ENCODE assay signal across 25 mouse cellular contexts in genomic region chr11:5968223-5968622, GRCm38 (mm10). TPM values are rescaled to one million over a fixed set of nuclear protein-coding genes. Genes with fewer than 3 reads are reported as not detected.
DNase-seq lines count a peak whose midpoint lies in the region; ATAC-seq and TF ChIP-seq lines count a peak whose summit lies in the region.
"Had no signal": no experiment of that assay in that cellular context is flagged by ENCODE, and none has a peak within 500 bp of the region (broad histone marks: within the 10 kb centered on the region; RNA-seq: fewer than 3 reads in every experiment).

No protein-coding gene starts in this region.

- peak; percentile 11 for DNase-seq in cerebellum, adult 9-11 months
- DNase-seq in hindbrain, postnatal 0 days (ENCODE audit: low spot score): no peak
- no peak for DNase-seq in layer of hippocampus, adult 2 months (ENCODE audit: low spot score in 2 of 2)
- DNase-seq in layer of hippocampus, adult 18-20 months (ENCODE audit: low spot score in 2 of 2): no peak
- no peak for DNase-seq in embryonic facial prominence, embryonic 14.5 days (ENCODE audit: low spot score)
- DNase-seq: gastrocnemius, postnatal 25 days; heart, adult 2 months; heart, postnatal 14 days; kidney, adult 11 months; liver, postnatal 0 days; thymus, postnatal 14 days had no signal

- no peak for ATAC-seq in cerebellum, adult (ENCODE audit: insufficient number of reproducible peaks, low FRiP score, low TSS enrichment)
- 0 out of 2 replicates have a peak, but pooled peaks have one; percentile 4 for ATAC-seq in hindbrain, postnatal 0 days
- ATAC-seq in hindbrain, embryonic 13.5 days (ENCODE audit: low FRiP score): no peak
- peak; percentile 48; the same call in 1 of the 2 replicates for ATAC-seq in embryonic facial prominence, embryonic 14.5 days (ENCODE audit: low read depth)
- no peak for ATAC-seq in neural tube, embryonic 15.5 days (ENCODE audit: low FRiP score)
- ATAC-seq: forebrain, embryonic 15.5 days; liver, postnatal 0 days; lung, postnatal 0 days; midbrain, embryonic 16.5 days had no signal

- no peak overlapping the region for H3K4me3 ChIP-seq in hindbrain, postnatal 0 days (ENCODE audit: low read length)
- no peak overlapping the region for H3K4me3 ChIP-seq in hindbrain, embryonic 13.5 days
- H3K4me3 ChIP-seq in layer of hippocampus, adult 2 months: no peak overlapping the region
- H3K4me3 ChIP-seq in embryonic facial prominence, embryonic 14.5 days (ENCODE audit: low read depth, low read length): no peak overlapping the region
- no peak overlapping the region for H3K4me3 ChIP-seq in neural tube, embryonic 15.5 days (replicated peaks)
- H3K4me3 ChIP-seq: embryonic facial prominence, embryonic 15.5 days; forebrain, embryonic 15.5 days; heart, adult 2 months; heart, embryonic 13.5 days; hindbrain, embryonic 15.5 days; limb, embryonic 12.5 days; midbrain, embryonic 10.5 days; myocyte; neural tube, embryonic 13.5 days had no signal

- no peaks in the 10 kb centered on the region for H3K27me3 ChIP-seq in hindbrain, postnatal 0 days (ENCODE audit: insufficient read depth, low read length)
- no peaks in the 10 kb centered on the region for H3K27me3 ChIP-seq in hindbrain, embryonic 13.5 days
- H3K27me3 ChIP-seq in embryonic facial prominence, embryonic 14.5 days (replicated peaks; ENCODE audit: control insufficient read depth, insufficient read depth, low read length): no peaks in the 10 kb centered on the region
- no peaks in the 10 kb centered on the region for H3K27me3 ChIP-seq in neural tube, embryonic 15.5 days (replicated peaks)
- H3K27me3 ChIP-seq: embryonic facial prominence, embryonic 15.5 days; forebrain, embryonic 15.5 days; heart, embryonic 13.5 days; hindbrain, embryonic 15.5 days; limb, embryonic 12.5 days; neural tube, embryonic 13.5 days had no signal

- H3K4me1 ChIP-seq in hindbrain, postnatal 0 days (ENCODE audit: insufficient read depth, low read length): no peaks in the 10 kb centered on the region
- H3K4me1 ChIP-seq in hindbrain, embryonic 13.5 days (replicated peaks): no peaks in the 10 kb centered on the region
- H3K4me1 ChIP-seq in embryonic facial prominence, embryonic 14.5 days (ENCODE audit: control insufficient read depth, insufficient read depth, low read length): peaks cover 11% of the 10 kb centered on the region; the same call in 1 of the 2 replicates
- H3K4me1 ChIP-seq in neural tube, embryonic 15.5 days: no peaks in the 10 kb centered on the region
- H3K4me1 ChIP-seq: forebrain, embryonic 15.5 days; hindbrain, embryonic 15.5 days had no signal

- 87% methylated on average over 6 of the region's 6 CpGs for WGBS in hindbrain, postnatal 0 days
- WGBS in hindbrain, embryonic 13.5 days: 83% methylated on average over 6 of the region's 6 CpGs
- 33% methylated on average over 6 of the region's 6 CpGs for WGBS in embryonic facial prominence, embryonic 14.5 days
- WGBS in neural tube, embryonic 15.5 days: 88% methylated on average over 6 of the region's 6 CpGs

- H3K9ac ChIP-seq in hindbrain, postnatal 0 days (replicated peaks; ENCODE audit: low read length): no peak overlapping the region
- no peak overlapping the region for H3K9ac ChIP-seq in hindbrain, embryonic 13.5 days
- H3K9ac ChIP-seq in embryonic facial prominence, embryonic 14.5 days (ENCODE audit: low read depth, low read length): no peak overlapping the region
- no peak overlapping the region for H3K9ac ChIP-seq in neural tube, embryonic 15.5 days (replicated peaks)
- H3K9ac ChIP-seq: embryonic facial prominence, embryonic 15.5 days; forebrain, embryonic 15.5 days; heart, embryonic 13.5 days; hindbrain, embryonic 15.5 days; limb, embryonic 12.5 days; liver, postnatal 0 days; neural tube, embryonic 13.5 days had no signal

- H3K36me3 ChIP-seq in hindbrain, postnatal 0 days (ENCODE audit: insufficient read depth, low read length): peaks cover 49% of the 10 kb centered on the region; the same call in 1 of the 2 replicates
- H3K36me3 ChIP-seq in hindbrain, embryonic 13.5 days: peaks cover 93% of the 10 kb centered on the region
- peaks cover 64% of the 10 kb centered on the region for H3K36me3 ChIP-seq in embryonic facial prominence, embryonic 14.5 days (ENCODE audit: control insufficient read depth, insufficient read depth, low read length)
- H3K36me3 ChIP-seq in neural tube, embryonic 15.5 days: peaks cover 79% of the 10 kb centered on the region

- no peak overlapping the region for H3K4me2 ChIP-seq in hindbrain, postnatal 0 days (ENCODE audit: low read depth, low read length)
- no peak overlapping the region for H3K4me2 ChIP-seq in hindbrain, embryonic 13.5 days
- no peak overlapping the region for H3K4me2 ChIP-seq in embryonic facial prominence, embryonic 14.5 days (ENCODE audit: low read depth, low read length)
- no peak overlapping the region for H3K4me2 ChIP-seq in neural tube, embryonic 15.5 days
- H3K4me2 ChIP-seq: embryonic facial prominence, embryonic 15.5 days; forebrain, embryonic 15.5 days; heart, embryonic 13.5 days; hindbrain, embryonic 15.5 days; limb, embryonic 12.5 days; liver, embryonic 11.5 days; neural tube, embryonic 13.5 days had no signal

- TF ChIP-seq CTCF in hindbrain, postnatal 0 days (IDR thresholded peaks at IDR 0.05; ENCODE audit: low read depth): no peak
- TF ChIP-seq CTCF in layer of hippocampus, adult 2 months (conservative IDR thresholded peaks at IDR 0.05): no peak

- no peaks in the 10 kb centered on the region for H3K9me3 ChIP-seq in hindbrain, postnatal 0 days (ENCODE audit: low read length)
- H3K9me3 ChIP-seq in hindbrain, embryonic 13.5 days: no peaks in the 10 kb centered on the region
- no peaks in the 10 kb centered on the region for H3K9me3 ChIP-seq in embryonic facial prominence, embryonic 14.5 days (ENCODE audit: control insufficient read depth, low read length)
- H3K9me3 ChIP-seq in neural tube, embryonic 15.5 days (replicated peaks): no peaks in the 10 kb centered on the region
- H3K9me3 ChIP-seq: embryonic facial prominence, embryonic 15.5 days; forebrain, embryonic 15.5 days; heart, embryonic 13.5 days; hindbrain, embryonic 15.5 days; limb, embryonic 12.5 days; midbrain, embryonic 10.5 days; neural tube, embryonic 13.5 days had no signal

- H3K27ac ChIP-seq in hindbrain, postnatal 0 days: 0 out of 2 replicates have a peak overlapping the region, but pooled peaks have one; percentile 32
- H3K27ac ChIP-seq in hindbrain, embryonic 13.5 days: no peak overlapping the region
- H3K27ac ChIP-seq in layer of hippocampus, adult 2 months: peak overlapping the region; percentile 74
- H3K27ac ChIP-seq in embryonic facial prominence, embryonic 14.5 days (replicated peaks; ENCODE audit: low read depth, low read length): no peak overlapping the region
- no peak overlapping the region for H3K27ac ChIP-seq in neural tube, embryonic 15.5 days (replicated peaks)
- H3K27ac ChIP-seq: embryonic facial prominence, embryonic 15.5 days; forebrain, embryonic 15.5 days; heart, adult 2 months; heart, embryonic 13.5 days; hindbrain, embryonic 15.5 days; limb, embryonic 12.5 days; midbrain, embryonic 10.5 days; neural tube, embryonic 13.5 days had no signal

RNA-seq across cellular contexts. Expression of gene Ykt6, which starts 12.7 kb away (rescaled TPM):
- 130 TPM in 2 replicates for total RNA-seq in hindbrain, postnatal 0 days (2014; rRNA removed)
- 72.3 and 81.7 TPM in 2 replicates for polyA plus RNA-seq in hindbrain, postnatal 0 days (2015; fragmentation: Nextera tagmentation; extraction: Ambion mirVana)
- 76.0 and 78.1 TPM in 2 replicates for polyA plus RNA-seq in hindbrain, embryonic 13.5 days (2015; fragmentation: Nextera tagmentation; extraction: Ambion mirVana)
- total RNA-seq in layer of hippocampus, adult 2 months (2021): 10 to 100 TPM; 63.4 to 71.4 TPM
- 10 to 100 TPM; 69.3 to 71.0 TPM for total RNA-seq in layer of hippocampus, adult 18-20 months (2021)
- 30.9 and 33.1 TPM in 2 replicates for polyA plus RNA-seq in embryonic facial prominence, embryonic 14.5 days (2014; fragmentation: Nextera tagmentation; extraction: Ambion mirVana)
- polyA plus RNA-seq in neural tube, embryonic 15.5 days (2015; fragmentation: Nextera tagmentation; extraction: Ambion mirVana): 84.9 and 87.1 TPM in 2 replicates

RNA-seq across cellular contexts. Expression of gene Gck, which starts 18.3 kb away (rescaled TPM):
- total RNA-seq in hindbrain, postnatal 0 days (2014; rRNA removed): 3.2 and 9.1 TPM in 2 replicates
- polyA plus RNA-seq in hindbrain, postnatal 0 days (2015; fragmentation: Nextera tagmentation; extraction: Ambion mirVana): 7.1 and 7.5 TPM in 2 replicates
- 4.2 and 6.1 TPM in 2 replicates for polyA plus RNA-seq in hindbrain, embryonic 13.5 days (2015; fragmentation: Nextera tagmentation; extraction: Ambion mirVana)
- 1 to 10 TPM; 2.4 to 3.3 TPM for total RNA-seq in layer of hippocampus, adult 2 months (2021)
- 1 to 10 TPM; 1.9 to 3.4 TPM for total RNA-seq in layer of hippocampus, adult 18-20 months (2021)
- polyA plus RNA-seq in embryonic facial prominence, embryonic 14.5 days (2014; fragmentation: Nextera tagmentation; extraction: Ambion mirVana): 1.0 and 2.3 TPM in 2 replicates
- polyA plus RNA-seq in neural tube, embryonic 15.5 days (2015; fragmentation: Nextera tagmentation; extraction: Ambion mirVana): 3.4 and 4.2 TPM in 2 replicates

Comparison
In these comparisons a context has a peak if more than half of its experiments do, and no peak if none do; other contexts are left out.
1. ATAC-seq: peak in hindbrain, postnatal 0 days (single experiment) and embryonic facial prominence, embryonic 14.5 days (single experiment); none in cerebellum, adult (single experiment), hindbrain, embryonic 13.5 days (single experiment) and neural tube, embryonic 15.5 days (single experiment).
2. H3K27ac ChIP-seq: peak in hindbrain, postnatal 0 days (single experiment) and layer of hippocampus, adult 2 months (single experiment); none in hindbrain, embryonic 13.5 days (single experiment), embryonic facial prominence, embryonic 14.5 days (single experiment) and neural tube, embryonic 15.5 days (single experiment).